Mouse (Mus musculus) natural killer cell, adult 2 months (primary cell): ENCODE results near the gene Zdhhc12.
"Not testable (repeated sequence)": the region's sequence is repeated elsewhere in the genome, so short reads cannot be mapped to it uniquely, and the experiment has no call there.

Experiments
- DNase-seq, 2 experiments: peaks; one replicate each; pipeline ENCODE4 v3.0.0; 2022; ENCODE audit warnings: low spot score in 2 of 2

The Zdhhc12 gene

GRCm38 (mm10) chr2:30093471-30094207 is at the start of gene Zdhhc12:
Gene Zdhhc12, minus strand, starts transcription at chr2:30093648.
- DNase-seq, result peak; percentile 91 to 97

- not testable (repeated sequence) for DNase-seq
These were observed 46.6 kb upstream of the Zdhhc12 start for GRCm38 (mm10) chr2:30140021-30140420.

- DNase-seq, result no peak
These were observed 43.0 kb upstream of the Zdhhc12 start for GRCm38 (mm10) chr2:30136458-30136857.

- DNase-seq, result no peak
These were observed 41.6 kb upstream of the Zdhhc12 start for GRCm38 (mm10) chr2:30134928-30135620.

GRCm38 (mm10) chr2:30134378-30134711 is 40.9 kb upstream of the Zdhhc12 start:
- DNase-seq, result no peak

GRCm38 (mm10) chr2:30133613-30134377 is 40.3 kb upstream of the Zdhhc12 start, which contains the start of gene Tbc1d13:
Gene Tbc1d13, plus strand, starts transcription at chr2:30133746.
- DNase-seq, result peak; percentile 99

GRCm38 (mm10) chr2:30132801-30133612 is 39.6 kb upstream of the Zdhhc12 start:
- DNase-seq, result no peak

GRCm38 (mm10) chr2:30131240-30131639 is 37.8 kb upstream of the Zdhhc12 start:
- DNase-seq, result peak in 1 of 2 experiments; percentile 27

- no peak for DNase-seq
These were observed 36.7 kb upstream of the Zdhhc12 start for GRCm38 (mm10) chr2:30130156-30130555.

GRCm38 (mm10) chr2:30128789-30129188 is 35.3 kb upstream of the Zdhhc12 start:
- DNase-seq, result peak; percentile 27 to 37

- DNase-seq, result peak; percentile 89 to 91
These were observed 31.2 kb upstream of the Zdhhc12 start, which contains the start of gene Zer1 for GRCm38 (mm10) chr2:30124472-30125274. Gene Zer1, minus strand, starts transcription at chr2:30124585.

GRCm38 (mm10) chr2:30123729-30124471 is 30.5 kb upstream of the Zdhhc12 start:
- no peak for DNase-seq

- no peak for DNase-seq
These were observed 29.3 kb upstream of the Zdhhc12 start for GRCm38 (mm10) chr2:30122766-30123165.

GRCm38 (mm10) chr2:30120269-30120668 is 26.8 kb upstream of the Zdhhc12 start:
- no peak for DNase-seq

- DNase-seq, result peak in 1 of 2 experiments; percentile 65
These were observed 26.2 kb upstream of the Zdhhc12 start for GRCm38 (mm10) chr2:30119641-30120051.

GRCm38 (mm10) chr2:30112564-30112963 is 19.1 kb upstream of the Zdhhc12 start:
- no peak for DNase-seq

GRCm38 (mm10) chr2:30111500-30111899 is 18.1 kb upstream of the Zdhhc12 start:
- DNase-seq, result no peak

- DNase-seq, result no peak
These were observed 14.8 kb upstream of the Zdhhc12 start for GRCm38 (mm10) chr2:30108260-30108659.

- DNase-seq, result no peak
These were observed 14.2 kb upstream of the Zdhhc12 start for GRCm38 (mm10) chr2:30107646-30108045.

GRCm38 (mm10) chr2:30106364-30106763 is 12.9 kb upstream of the Zdhhc12 start:
- peak; percentile 47 to 61 for DNase-seq
